Mouse (Mus musculus) hindbrain, embryonic 13.5 days (tissue): ENCODE results near the gene Btbd8. TPM values are rescaled to one million over a fixed set of nuclear protein-coding genes. Genes with fewer than 3 reads are reported as not detected.

Experiments used
- ATAC-seq: fragments of 200-750 bp; cut with Nextera tagmentation; 2 replicates; pipeline ENCODE4 v1.8.0; 2017; ENCODE audit warnings: moderate TSS enrichment; ENCODE audit not compliant: low FRiP score
- H3K27ac ChIP-seq: fragments of 300-500 bp; sonication (generic); 2 replicates; pipeline ENCODE4 v1.5.1; 2015; ENCODE audit warnings: inconsistent platforms, mild to moderate bottlenecking, moderate library complexity
- H3K27me3 ChIP-seq: fragments of 300-500 bp; sonication (generic); 2 replicates; pipeline ENCODE4 v1.6.1; 2015; ENCODE audit warnings: mild to moderate bottlenecking, inconsistent platforms
- H3K36me3 ChIP-seq: fragments of 300-500 bp; sonication (generic); 2 replicates; pipeline ENCODE4 v1.6.1; 2015; ENCODE audit warnings: mild to moderate bottlenecking, inconsistent platforms
- H3K4me1 ChIP-seq: fragments of 300-500 bp; sonication (generic); replicated peaks from 2 replicates; pipeline ENCODE4 v1.6.1; 2015; ENCODE audit warnings: inconsistent platforms
- H3K4me2 ChIP-seq: fragments of 300-500 bp; sonication (generic); 2 replicates; pipeline ENCODE4 v1.6.1; 2015; ENCODE audit warnings: inconsistent platforms, mild to moderate bottlenecking, moderate library complexity
- H3K4me3 ChIP-seq: fragments of 300-500 bp; sonication (generic); 2 replicates; pipeline ENCODE4 v1.5.1; 2015; ENCODE audit warnings: mild to moderate bottlenecking, inconsistent platforms
- H3K9ac ChIP-seq: fragments of 300-500 bp; sonication (generic); 2 replicates; pipeline ENCODE4 v1.6.1; 2015; ENCODE audit warnings: mild to moderate bottlenecking, inconsistent platforms
- H3K9me3 ChIP-seq: fragments of 300-500 bp; sonication (generic); 2 replicates; pipeline ENCODE4 v1.6.1; 2016; ENCODE audit warnings: inconsistent platforms
- WGBS: fragments of 180-500 bp; shearing (Covaris S2); methylation state at CpG from one replicate; pipeline ENCODE4 v1.1.7; 2015; 5-methylcytosine and 5-hydroxymethylcytosine counted together
- polyA plus RNA-seq: library from polyadenylated mRNA; unstranded; fragments of >200 nt; fragmentation: Nextera tagmentation; extraction: Ambion mirVana; gene quantifications from 2 replicates; pipeline ENCODE4 v1.2.1, GENCODE M21; 2015

Btbd8 gene
- polyA plus RNA-seq: 15.1 and 16.3 TPM in 2 replicates

DNA sequence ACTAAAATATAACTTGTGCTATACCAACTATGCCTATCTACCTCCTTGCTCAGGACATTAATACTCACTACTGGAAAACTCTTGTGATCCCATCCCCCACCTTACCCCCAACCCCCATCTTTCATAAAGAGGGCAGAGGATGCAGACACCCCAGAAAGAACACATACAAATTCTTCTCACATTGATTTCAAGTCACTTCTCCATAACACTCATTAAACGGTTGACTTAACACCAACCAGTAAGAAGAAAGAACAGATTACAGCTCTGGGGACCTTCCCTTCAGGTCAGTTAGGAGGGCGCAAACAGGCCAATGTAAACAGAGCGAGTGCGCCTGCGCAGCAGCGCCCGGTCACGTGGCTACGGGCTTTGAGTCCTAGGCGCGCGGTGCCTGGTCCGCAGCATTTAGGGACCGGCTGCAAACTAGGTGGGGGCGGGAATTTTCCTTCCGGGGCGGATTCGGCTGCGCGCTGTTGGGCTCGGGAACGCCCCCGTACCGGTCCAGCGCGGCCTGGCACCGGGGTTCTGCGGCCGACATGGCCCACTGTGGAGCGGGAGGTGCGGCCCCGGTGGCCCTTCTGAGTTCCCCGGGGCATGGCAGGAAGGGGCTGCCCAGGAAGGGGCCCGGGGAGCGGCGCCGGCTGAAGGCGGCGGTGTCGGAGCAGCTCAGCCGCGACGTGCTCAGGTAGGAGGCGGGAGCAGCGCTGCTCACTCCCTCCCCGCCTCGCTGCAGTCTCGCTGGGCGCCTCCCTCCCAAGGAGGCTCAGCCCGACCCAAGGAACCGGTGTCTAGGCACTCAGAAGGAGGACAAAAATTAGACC lies at the start of gene Btbd8:
TSS of gene Btbd8 (plus strand) at position 534 of the 818 bp plus-strand sequence.
- peak within 1 kb of the TSS; percentile 66 for H3K4me2 ChIP-seq
- ATAC-seq: peak; percentile 96
- WGBS: under 1% methylated on average over 51 of the region's 51 CpGs
- H3K27ac ChIP-seq: peak within 1 kb of the TSS; percentile 92
- H3K27me3 ChIP-seq: peaks cover 3% of the 10 kb centered on the region; the same call in 1 of the 2 replicates
- H3K4me1 ChIP-seq: peaks cover 14% of the 10 kb centered on the region
- no peaks in the 10 kb centered on the region for H3K36me3 ChIP-seq
- H3K9me3 ChIP-seq: no peaks in the 10 kb centered on the region
- H3K4me3 ChIP-seq: peak within 1 kb of the TSS; percentile 87
- H3K9ac ChIP-seq: peak within 1 kb of the TSS; percentile 95

DNA sequence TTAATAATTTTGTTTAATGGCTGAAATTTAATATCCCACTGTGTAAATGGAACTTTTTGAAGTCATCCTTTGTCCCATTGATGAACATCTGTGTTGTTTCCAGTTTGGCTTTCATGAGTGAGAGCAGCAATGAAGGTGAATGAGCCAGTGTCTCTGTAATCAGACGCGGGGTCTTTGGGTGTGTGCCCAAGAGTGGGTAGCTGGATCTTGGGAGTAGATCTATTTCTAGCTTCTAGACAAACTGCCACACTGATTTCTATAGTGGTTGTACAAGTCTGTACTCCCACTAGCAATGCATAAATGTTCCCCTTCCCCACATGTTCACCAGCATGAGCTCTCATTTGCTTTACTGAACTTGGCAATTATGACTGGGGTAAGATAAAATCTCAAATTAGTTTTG lies 48.4 kb upstream of the Btbd8 start:
- Histone ChIP-seq H3K9me3 (no peaks in the 10 kb centered on the region), H3K4me1 (no peaks in the 10 kb centered on the region), H3K36me3 (no peaks in the 10 kb centered on the region), H3K4me2 (no peak overlapping the region), H3K27me3 (no peaks in the 10 kb centered on the region), H3K4me3 (no peak overlapping the region), H3K27ac (no peak overlapping the region), H3K9ac (no peak overlapping the region)
- no peak for ATAC-seq
- 98% methylated on average over 2 of the region's 2 CpGs for WGBS

DNA sequence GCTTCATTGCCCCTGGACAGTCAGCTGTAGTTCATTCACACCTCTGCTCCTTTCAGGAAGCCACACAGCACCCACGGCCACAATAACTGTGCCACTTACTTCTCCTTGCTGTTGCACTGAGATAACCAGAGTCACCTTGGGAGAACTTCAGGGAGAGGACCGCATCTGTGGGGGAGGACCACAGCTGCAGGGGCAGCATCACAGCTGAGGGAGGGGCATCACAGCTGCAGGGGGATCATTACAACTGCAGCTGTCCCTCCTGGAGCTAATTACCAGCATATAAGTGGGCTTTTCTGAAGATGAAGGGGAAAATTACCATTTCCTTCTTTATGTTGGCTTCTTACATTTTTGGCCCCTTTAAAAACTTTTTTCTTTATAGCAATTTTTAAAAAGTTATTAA lies 43.4 kb upstream of the Btbd8 start:
- WGBS: 84% methylated on average over 2 of the region's 2 CpGs

DNA sequence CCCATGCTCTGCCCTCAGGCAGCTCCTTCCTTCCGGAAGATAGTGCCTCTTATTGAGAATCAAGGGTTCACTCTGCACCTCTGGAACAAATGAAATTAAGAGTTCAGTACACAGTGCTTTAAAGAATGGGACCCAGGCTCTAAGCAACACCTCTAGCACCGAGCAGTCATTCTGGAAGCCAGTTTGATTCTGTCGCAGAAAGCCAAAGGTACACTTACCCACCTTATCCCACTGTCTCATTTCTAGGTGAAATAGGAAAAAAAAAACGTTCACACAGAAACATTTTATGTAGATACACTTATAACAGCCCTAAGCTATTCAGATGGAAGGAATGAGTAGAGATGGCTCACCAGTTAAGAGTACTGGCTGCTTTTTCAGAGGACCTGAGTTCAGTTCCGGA lies 35.4 kb upstream of the Btbd8 start, which contains the start of gene Ephx4:
TSS of gene Ephx4 (plus strand) at position 301 of the 400 bp plus-strand sequence.
- Histone ChIP-seq H3K36me3 (no peaks in the 10 kb centered on the region), H3K4me2 (peak within 1 kb of the TSS; percentile 98), H3K27me3 (peaks cover 34% of the 10 kb centered on the region), H3K9ac (peak within 1 kb of the TSS; percentile 76), H3K4me3 (peak within 1 kb of the TSS; percentile 65), H3K9me3 (no peaks in the 10 kb centered on the region), H3K27ac (no peak within 1 kb of the TSS), H3K4me1 (peaks cover 16% of the 10 kb centered on the region)
- 23% methylated on average over 5 of the region's 5 CpGs for WGBS
- no peak for ATAC-seq

More for the DNA sequence above, 43.4 kb upstream of the Btbd8 start:
- no peak overlapping the region for H3K4me3 ChIP-seq
- H3K27ac ChIP-seq: no peak overlapping the region
- H3K9me3 ChIP-seq: no peaks in the 10 kb centered on the region
- H3K27me3 ChIP-seq: no peaks in the 10 kb centered on the region
- H3K4me1 ChIP-seq: no peaks in the 10 kb centered on the region
- H3K4me2 ChIP-seq: no peak overlapping the region
- no peaks in the 10 kb centered on the region for H3K36me3 ChIP-seq
- ATAC-seq: no peak
- H3K9ac ChIP-seq: no peak overlapping the region

DNA sequence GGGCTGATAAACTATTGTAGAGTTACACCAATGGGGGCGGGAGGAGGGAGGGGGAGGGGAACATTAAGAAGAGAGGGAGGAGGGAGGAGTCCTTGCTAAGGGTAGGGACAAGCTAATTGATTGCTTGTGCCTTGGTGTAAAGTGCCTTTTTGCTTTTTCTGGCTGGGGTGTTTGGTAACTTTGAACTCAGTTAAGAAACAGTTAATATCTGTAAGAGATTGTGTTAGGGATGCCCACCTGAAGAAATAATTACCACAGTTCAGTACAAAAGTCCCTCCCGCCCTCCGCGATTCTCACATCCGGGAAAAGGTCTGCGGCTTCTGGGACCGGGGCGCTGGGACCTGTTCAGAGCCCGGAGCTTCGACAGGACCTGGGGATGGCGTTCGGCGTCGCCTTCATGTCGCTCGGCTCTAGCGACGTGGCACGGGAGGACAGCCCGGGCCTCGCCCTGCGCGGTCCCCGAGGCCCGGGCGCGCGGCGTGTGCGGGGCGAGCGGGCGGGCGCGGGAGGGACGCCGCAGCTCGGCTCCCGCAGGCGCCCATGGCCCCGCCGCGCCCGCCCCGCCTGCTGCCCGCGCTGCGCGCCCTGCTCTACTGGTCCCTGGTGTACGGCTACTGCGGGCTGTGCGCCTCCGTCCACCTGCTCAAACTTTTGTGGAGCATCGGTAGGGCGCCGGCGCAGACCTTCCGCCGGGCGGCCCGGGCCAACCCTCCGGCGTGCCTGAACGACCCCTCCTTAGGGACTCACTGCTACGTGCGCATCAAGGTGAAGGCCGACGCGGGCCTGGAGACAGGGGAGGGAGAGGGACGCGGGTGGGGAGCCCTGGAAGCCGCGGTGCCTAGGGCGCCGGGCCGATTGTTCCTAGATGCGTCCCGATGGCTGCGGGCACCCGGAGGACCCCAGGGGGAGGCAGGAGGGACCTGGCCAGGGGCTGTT lies 34.5 kb upstream of the Btbd8 start:
- H3K27ac ChIP-seq: no peak overlapping the region
- H3K4me1 ChIP-seq: peaks cover 16% of the 10 kb centered on the region
- WGBS: under 1% methylated on average over 79 of the region's 80 CpGs
- no peaks in the 10 kb centered on the region for H3K36me3 ChIP-seq
- peak overlapping the region; percentile 76 for H3K9ac ChIP-seq
- H3K4me2 ChIP-seq: peak overlapping the region; percentile 98
- H3K4me3 ChIP-seq: peak overlapping the region; percentile 65
- peak; percentile 80 for ATAC-seq
- peaks cover 38% of the 10 kb centered on the region for H3K27me3 ChIP-seq
- no peaks in the 10 kb centered on the region for H3K9me3 ChIP-seq

DNA sequence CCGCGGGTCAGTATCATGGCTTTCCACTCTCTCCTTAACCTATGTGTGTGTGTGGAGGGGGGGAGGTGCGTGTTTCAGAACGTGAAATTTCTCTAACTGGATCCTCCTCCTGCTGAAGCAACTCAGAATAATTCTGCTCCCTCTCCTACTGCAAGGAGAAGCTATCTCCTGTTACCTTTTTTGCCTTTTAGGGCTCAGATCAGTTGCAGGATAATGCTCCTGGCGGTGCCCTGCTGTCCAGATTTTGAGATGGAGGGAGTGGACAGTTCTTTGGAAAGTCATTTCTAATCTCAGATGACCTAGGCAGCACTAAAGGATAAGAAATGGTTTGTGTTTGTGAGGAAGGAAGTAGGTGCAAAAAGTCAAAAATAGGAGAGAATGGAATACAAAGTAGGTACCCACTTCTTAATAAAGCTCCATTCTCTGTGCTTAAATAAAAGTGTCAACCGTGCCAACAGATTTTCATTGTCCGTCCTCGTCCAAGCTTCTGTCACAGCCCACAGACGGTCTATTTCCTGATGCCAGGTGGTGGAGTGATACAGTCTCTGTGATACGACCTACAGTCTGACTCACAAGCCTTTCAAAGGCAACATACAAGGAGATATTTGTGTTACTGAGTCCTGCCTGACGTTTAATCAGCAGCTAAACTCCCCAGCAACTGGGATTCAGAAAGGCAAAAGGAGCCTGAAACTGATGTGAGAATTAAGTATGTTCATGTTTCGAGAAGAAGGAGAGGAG lies 33.7 kb upstream of the Btbd8 start:
- peaks cover 38% of the 10 kb centered on the region for H3K27me3 ChIP-seq
- no peaks in the 10 kb centered on the region for H3K9me3 ChIP-seq
- H3K4me2 ChIP-seq: peak overlapping the region; percentile 98
- peak overlapping the region; percentile 76 for H3K9ac ChIP-seq
- 29% methylated on average over 12 of the region's 12 CpGs for WGBS
- peak overlapping the region; percentile 65 for H3K4me3 ChIP-seq
- H3K36me3 ChIP-seq: no peaks in the 10 kb centered on the region
- H3K27ac ChIP-seq: no peak overlapping the region
- no peak for ATAC-seq
- H3K4me1 ChIP-seq: peaks cover 16% of the 10 kb centered on the region

DNA sequence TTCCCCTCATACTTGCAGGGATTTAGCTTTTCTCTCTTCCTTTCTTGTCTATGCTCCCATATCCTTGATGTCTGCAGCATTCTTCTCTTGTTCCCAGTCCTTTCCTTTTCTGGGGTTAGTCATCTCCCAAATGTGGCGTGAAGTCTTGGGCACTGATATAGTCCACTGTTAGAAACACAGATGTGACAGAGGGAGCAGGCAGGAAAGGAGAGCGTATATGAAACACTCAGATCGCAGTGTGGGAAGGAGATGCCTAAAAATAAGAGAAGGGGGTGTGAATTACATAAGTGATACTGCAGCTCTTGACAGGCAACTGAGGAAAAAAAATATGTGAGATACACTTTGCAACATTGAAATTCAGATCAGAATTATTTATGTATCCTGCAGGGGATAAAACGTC lies 32.4 kb upstream of the Btbd8 start:
- WGBS: 95% methylated on average over 4 of the region's 4 CpGs
- Histone ChIP-seq H3K9me3 (no peaks in the 10 kb centered on the region), H3K4me3 (no peak overlapping the region), H3K27ac (no peak overlapping the region), H3K36me3 (no peaks in the 10 kb centered on the region), H3K27me3 (peaks cover 38% of the 10 kb centered on the region), H3K4me1 (peaks cover 16% of the 10 kb centered on the region), H3K4me2 (no peak overlapping the region), H3K9ac (no peak overlapping the region)
- no peak for ATAC-seq

DNA sequence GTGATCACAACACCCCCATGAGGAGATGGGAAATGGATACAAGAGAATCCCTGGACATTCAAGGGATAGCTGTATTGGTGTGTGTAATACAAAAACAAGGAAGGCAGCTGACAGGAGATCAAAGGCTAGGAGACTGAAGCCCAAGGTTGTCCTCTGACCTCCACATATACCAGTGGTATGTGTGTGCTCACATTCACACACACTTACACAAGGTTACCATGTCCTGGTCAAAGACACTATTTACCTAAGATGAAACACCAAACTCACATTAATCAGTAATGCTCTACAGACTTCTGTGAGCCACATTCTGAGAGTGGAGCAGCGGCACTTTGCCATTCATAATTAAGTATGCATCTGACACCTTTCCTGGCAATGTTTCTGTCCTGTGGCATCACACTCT lies 27.5 kb upstream of the Btbd8 start:
- H3K36me3 ChIP-seq: no peaks in the 10 kb centered on the region
- 94% methylated on average over 1 of the region's 1 CpGs for WGBS

DNA sequence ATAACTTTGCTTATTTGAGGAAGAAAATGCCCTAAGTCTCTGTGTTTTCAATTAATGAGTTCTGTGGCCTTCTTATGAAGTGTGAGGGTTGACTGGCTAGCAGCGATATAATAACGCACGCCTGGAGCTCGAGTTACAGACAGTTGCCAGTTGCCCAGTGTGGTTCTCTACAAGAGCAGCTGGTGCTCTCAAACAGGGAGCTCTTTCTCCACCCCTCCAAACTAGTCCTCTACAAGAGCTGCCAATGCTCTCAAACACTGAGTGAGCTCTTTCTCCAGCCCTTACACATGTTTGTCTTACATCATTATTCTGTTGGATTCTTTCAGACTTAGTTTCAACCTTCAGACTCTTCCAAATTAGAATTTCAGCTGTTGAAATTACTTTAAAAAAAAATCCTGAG lies 26.5 kb upstream of the Btbd8 start:
- WGBS: 70% methylated on average over 4 of the region's 4 CpGs
- Histone ChIP-seq H3K4me2 (no peak overlapping the region), H3K27me3 (peaks cover 4% of the 10 kb centered on the region; the same call in 1 of the 2 replicates), H3K9ac (no peak overlapping the region), H3K36me3 (no peaks in the 10 kb centered on the region), H3K4me3 (no peak overlapping the region), H3K27ac (no peak overlapping the region), H3K4me1 (no peaks in the 10 kb centered on the region), H3K9me3 (no peaks in the 10 kb centered on the region)
- no peak for ATAC-seq

More for the DNA sequence above, 27.5 kb upstream of the Btbd8 start:
- H3K4me2 ChIP-seq: no peak overlapping the region
- H3K9me3 ChIP-seq: no peaks in the 10 kb centered on the region
- H3K9ac ChIP-seq: no peak overlapping the region
- H3K4me3 ChIP-seq: no peak overlapping the region
- no peaks in the 10 kb centered on the region for H3K4me1 ChIP-seq
- H3K27ac ChIP-seq: no peak overlapping the region
- peaks cover 7% of the 10 kb centered on the region for H3K27me3 ChIP-seq
- no peak for ATAC-seq

DNA sequence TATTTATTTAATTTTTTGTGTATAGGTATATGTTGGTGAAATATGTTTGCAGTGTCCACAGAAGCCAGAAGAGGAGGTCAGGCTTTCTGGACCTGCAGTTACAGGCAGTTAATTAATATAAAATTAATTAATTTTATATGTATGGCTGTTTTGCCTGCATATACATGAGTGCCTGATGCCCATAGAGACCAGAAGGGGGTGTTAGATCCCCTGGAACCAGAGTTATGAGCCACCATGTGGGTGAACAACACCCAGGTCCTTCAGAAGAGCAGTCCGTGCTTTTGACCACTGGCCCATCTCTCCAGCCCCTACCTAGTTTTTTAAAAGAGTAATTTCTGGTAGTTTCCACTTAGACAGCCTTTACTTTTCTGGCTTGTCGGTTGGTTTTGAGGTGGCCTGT lies 25.5 kb upstream of the Btbd8 start:
- no peak overlapping the region for H3K9ac ChIP-seq
- WGBS: 90% methylated on average over 2 of the region's 2 CpGs
- H3K9me3 ChIP-seq: no peaks in the 10 kb centered on the region
- no peak for ATAC-seq
- H3K4me2 ChIP-seq: no peak overlapping the region
- no peak overlapping the region for H3K4me3 ChIP-seq
- H3K36me3 ChIP-seq: no peaks in the 10 kb centered on the region
- no peaks in the 10 kb centered on the region for H3K4me1 ChIP-seq
- H3K27me3 ChIP-seq: 0 out of 2 replicates have a peak, but pooled peaks cover 4% of the 10 kb centered on the region
- H3K27ac ChIP-seq: no peak overlapping the region

DNA sequence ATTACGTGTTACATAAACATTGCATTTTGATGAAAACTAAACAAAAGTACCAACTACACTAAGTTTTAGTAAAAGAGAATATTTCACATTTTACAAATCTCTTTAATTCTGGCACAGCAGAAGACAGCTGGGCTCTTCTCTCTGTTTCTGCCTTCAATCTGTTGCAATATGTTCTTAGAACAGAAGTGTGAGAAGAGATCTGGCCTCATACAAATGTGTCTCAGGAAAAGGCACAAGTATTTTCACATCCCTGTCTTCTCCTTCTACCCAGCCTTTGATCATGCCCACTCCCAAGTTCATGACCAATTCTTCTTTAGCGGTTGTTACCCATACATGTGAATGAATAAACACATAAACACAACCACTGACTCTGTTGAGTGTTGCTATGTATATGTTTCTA lies 22.7 kb upstream of the Btbd8 start:
- Histone ChIP-seq H3K4me3 (no peak overlapping the region), H3K4me2 (no peak overlapping the region), H3K27ac (no peak overlapping the region), H3K9ac (no peak overlapping the region), H3K27me3 (no peaks in the 10 kb centered on the region), H3K36me3 (no peaks in the 10 kb centered on the region), H3K9me3 (no peaks in the 10 kb centered on the region), H3K4me1 (no peaks in the 10 kb centered on the region)
- 87% methylated on average over 2 of the region's 2 CpGs for WGBS
- ATAC-seq: no peak

DNA sequence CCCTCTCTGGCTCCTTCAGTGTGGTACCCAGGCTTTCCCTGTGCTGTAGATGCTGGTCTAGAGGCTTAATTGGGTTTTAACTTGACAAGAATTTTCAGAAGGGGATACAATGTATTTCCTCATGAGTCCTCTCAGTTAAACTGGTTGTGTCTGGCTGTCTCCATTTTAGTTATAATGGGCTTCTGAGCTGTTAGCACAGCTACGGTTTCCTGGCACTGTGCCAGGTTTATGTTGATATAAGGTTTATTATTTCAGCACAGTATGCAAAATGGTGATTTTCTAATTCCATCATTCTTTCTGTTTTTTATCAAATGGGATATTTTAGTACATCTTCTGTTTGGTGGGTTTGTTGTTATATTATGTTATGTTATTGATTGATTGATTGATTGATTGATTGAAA lies 16.1 kb upstream of the Btbd8 start:
- Histone ChIP-seq H3K27ac (no peak overlapping the region), H3K4me3 (no peak overlapping the region), H3K9ac (no peak overlapping the region), H3K36me3 (no peaks in the 10 kb centered on the region), H3K9me3 (no peaks in the 10 kb centered on the region), H3K27me3 (no peaks in the 10 kb centered on the region), H3K4me2 (no peak overlapping the region), H3K4me1 (no peaks in the 10 kb centered on the region)
- WGBS: 64% methylated on average over 1 of the region's 1 CpGs
- no peak for ATAC-seq
